Mouse (Mus musculus) ES-E14 (cell line): Measurements from ENCODE around the gene Slc7a6.

ENCODE experiments used
- CHD2 ChIP-seq: IDR thresholded peaks from 2 replicates; pipeline ENCODE4 v1.6.1; 2014; ENCODE audit warnings: mild to moderate bottlenecking, low read depth, low read length, inconsistent platforms
- HCFC1 ChIP-seq: IDR thresholded peaks from 2 replicates; pipeline ENCODE4 v1.6.1; 2012; ENCODE audit warnings: low read length, inconsistent platforms, borderline replicate concordance; ENCODE audit not compliant: insufficient read depth
- MAFK ChIP-seq: IDR thresholded peaks from 2 replicates; pipeline ENCODE4 v1.6.1; 2014; ENCODE audit warnings: mild to moderate bottlenecking, low read depth, low read length, inconsistent platforms; ENCODE audit not compliant: insufficient read depth
- ZC3H11A ChIP-seq: IDR thresholded peaks from 2 replicates; pipeline ENCODE4 v1.6.1; 2012; ENCODE audit warnings: low read depth, mild to moderate bottlenecking, inconsistent platforms, low read length, borderline replicate concordance
- ZNF384 ChIP-seq: IDR thresholded peaks from 2 replicates; pipeline ENCODE4 v1.6.1; 2012; ENCODE audit warnings: low read depth, low read length, inconsistent platforms

DNA sequence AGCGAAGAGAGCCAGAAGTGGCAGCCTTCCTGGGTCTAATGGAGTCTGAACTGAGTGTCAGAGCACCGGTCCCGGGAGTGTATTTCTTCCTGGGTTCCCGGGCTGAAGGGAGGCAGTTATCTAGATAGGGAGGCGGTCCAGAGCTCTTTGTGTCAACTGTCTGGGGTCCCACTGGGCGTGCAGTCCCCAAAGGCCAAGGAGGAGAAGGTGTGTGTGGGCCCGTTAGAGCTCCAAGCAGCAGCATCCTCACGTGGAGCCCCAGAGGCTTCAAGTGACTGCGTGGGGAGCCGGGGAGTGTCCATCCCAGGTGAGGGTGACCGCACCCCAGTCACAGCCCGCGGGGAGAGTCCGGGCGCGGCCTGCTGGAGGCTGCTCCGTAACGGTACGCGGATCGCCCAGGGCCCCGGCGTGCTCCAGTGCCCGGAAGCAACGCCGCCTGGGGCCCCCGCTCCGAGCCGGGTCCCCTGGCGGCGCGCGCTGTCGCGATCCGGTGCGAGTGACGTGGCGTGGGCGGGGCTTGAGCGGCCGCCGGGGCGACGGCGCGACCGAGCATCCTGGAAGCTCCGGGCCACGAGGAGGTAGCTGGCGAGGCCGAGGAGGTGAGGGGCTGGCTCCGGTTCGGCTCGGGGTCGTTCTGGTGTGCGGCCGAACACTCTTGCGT, at the start of gene Slc7a6:
- no peak for TF ChIP-seq ZC3H11A
- TF ChIP-seq CHD2, result no peak
- no peak for TF ChIP-seq MAFK
- no peak for TF ChIP-seq HCFC1
- TF ChIP-seq ZNF384, result no peak
